Mouse (Mus musculus) heart, postnatal 0 days (tissue): Measurements from ENCODE around the gene Tbc1d4.

ENCODE experiments used
- CTCF ChIP-seq: IDR thresholded peaks from 2 replicates; pipeline ENCODE4 v1.5.1; 2016; ENCODE audit warnings: antibody characterized with exemption, control low read depth, low read depth
- EP300 ChIP-seq: IDR thresholded peaks from 2 replicates; pipeline ENCODE4 v1.6.1; 2016; ENCODE audit warnings: antibody characterized with exemption, low read depth

DNA sequence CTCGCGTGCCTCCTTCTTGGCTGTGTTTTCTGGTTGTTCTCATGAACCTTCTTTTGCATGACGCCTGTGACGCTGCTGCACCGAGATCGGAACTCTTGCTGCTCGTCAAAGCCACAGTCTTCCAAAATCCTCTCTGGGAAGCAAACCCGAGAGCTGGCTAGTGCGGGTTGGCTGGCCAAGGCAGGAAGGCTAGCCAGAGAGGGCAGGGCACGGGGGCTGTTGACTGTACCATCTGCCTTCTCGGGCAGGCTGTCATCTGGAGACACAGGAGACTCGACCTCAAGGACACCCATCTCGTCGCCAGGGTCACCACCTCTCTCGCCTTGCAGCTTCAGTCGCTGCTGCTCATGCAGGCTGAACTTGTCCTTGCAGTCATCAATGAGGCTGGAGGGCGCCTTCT, 101.8 kb downstream of the Tbc1d4 start:
- no peak for TF ChIP-seq CTCF
- TF ChIP-seq EP300: no peak
